Mouse (Mus musculus): ENCODE results near the gene Sh3glb2.

Sh3glb2 gene

DNA sequence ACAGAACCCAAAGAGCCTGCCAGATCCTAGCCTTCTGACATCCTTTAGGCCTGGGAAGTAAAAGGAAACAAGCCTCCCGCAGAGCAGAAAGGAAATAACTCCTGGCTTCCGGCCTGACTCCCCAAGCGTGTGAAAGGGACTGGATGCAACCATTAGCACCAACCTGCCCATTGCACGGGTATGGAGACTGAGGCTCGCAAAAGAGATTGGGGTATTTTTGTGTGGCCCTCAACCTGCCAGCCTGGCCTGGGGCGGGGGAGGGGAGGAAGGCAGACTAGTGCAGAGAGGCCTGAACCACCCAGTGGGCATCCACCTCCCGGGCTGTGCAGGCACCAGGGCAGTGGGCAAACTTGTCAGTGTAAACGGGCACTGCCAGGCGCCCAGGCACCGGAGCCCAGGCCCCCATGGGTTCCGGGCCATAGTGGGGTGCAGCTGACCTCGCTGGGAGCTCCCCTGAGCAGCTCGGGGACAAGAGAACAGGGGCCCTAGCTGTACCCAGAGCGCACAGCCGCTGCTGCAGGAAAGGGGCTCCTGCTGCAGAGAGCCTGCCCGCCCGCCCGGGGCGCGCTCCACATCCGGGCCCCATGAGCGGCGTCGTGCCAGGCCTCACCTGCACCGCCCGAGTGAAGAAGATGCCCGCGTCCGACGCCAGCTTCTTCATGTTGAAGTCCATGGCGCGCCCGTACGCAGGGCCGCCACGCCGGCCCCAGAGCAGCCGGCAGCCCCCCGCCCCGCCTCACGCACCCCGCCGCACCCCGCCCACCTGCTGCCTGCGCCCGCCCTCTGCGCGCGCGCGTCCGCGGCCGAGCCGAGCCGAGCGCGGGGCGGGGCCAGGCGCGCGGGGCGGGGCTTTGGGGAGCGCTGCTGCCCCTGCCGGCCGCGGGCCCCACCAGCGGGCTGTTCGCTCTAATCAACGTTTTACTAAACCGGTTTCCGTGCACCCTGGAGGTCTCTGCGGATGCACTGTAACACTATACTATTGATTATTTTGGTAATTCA lies at the start of gene Sh3glb2:
Gene Sh3glb2 (minus strand): TSS at position 805 of the 999 bp plus-strand sequence.
- peak; percentile 87 for DNase-seq

DNA sequence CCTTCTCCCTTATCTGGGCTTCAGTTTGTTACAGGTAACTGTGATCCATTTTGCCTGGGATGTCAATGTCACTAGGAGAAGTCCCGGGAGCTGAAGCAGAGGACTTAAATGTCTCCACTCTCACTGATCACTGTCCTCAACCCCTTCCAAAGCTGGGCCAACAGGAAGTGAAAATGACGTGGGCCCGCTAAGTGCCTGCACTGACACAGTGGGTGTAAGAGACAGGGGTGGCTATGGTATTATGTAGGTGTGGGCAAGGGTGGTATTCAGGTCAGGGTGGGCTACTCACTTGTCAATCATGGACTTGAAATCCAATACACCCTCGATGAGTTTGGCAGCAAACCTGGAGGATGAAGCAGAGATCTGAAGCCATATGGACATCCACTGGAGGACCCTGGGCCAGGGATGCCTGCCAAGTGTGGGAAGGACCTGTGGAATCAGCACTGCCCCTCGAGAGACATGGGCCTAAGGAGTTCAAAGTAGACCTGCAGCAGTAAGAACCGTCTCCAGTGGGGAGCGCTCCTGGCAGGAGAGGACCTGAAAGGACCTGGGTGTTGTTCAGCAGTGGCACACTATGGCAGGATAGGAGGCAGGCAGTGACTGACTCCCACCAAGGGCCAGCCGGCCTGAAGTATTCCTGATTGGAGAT lies 49.4 kb upstream of the Sh3glb2 start:
- no peak for DNase-seq

DNA sequence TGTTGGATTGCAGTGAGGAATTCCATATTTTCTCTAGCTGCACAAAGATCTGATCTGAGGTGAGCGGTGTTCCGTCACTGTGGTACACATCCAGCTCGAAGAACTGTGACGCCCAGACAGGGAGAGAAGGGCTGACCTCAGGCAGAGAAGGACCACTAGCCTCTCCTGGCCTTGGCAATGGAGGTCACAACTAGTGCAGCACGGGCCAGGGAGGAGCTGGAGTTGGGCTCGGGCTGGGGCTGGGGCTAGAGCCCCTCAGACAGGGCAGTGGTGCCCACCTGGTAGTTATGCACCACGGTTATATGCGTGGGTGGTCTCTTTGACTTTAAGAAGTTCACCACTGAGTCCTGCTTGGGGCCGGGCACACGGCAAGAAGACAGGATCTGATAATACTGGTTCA lies 48.6 kb upstream of the Sh3glb2 start:
- DNase-seq = no peak

DNA sequence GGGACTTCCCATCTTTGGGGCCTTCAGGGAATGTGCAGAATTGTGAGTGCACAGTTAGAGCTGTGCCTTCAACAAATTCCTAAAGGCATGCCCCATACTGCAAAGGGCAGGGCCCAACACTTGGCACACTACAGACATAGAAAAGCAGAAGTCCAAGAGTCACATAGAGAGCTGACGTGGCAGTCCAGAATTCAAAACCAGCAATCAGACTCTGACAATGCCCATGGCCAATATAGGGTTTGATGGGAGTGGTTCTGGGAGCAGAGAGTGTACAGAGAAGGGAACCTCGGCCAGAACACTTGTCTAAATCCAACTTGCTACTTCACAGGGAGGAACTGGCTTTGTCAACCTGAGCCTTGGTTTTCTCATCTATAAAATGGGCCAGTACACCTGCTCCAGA lies 48.1 kb upstream of the Sh3glb2 start:
- DNase-seq = no peak

DNA sequence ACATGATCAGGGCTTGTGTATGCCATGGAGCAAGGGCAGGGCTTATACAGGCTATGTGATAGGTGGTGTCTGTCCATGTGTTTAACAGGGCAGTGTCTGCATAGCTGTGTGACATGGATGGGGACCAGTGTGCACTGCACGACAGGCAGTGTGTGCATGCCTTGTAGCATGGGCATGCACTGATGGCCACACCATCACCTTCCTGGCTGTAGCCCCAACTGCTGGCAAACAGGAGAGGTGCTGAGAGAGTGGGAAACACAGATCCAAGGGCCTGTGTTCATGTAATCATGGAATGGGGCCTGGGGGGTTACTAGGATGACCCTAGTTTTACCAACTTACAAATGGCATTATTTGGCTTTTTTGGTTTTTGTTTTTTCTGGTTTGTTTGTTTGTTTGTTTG lies 44.7 kb upstream of the Sh3glb2 start:
- DNase-seq = no peak

DNA sequence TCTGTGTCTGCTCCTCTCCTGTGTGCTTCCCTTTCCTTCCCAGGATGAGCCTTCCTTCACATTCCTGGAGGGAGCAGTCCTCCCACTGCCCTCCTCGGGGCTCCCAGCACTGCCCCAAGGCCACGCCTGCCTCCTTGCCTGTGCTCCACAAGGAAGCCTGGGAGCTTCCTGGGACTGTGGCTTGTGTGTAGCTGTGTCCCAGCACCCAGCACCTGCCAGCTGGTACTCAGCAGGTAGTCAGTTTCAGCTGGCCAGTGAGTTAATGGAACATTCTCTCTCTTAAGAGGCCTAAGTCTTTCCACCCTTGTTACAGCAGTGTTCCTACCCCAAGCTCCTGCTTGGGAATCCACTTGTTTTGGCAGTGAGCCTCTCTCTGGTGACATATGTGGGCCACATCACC lies 43.7 kb upstream of the Sh3glb2 start:
- no peak for DNase-seq

DNA sequence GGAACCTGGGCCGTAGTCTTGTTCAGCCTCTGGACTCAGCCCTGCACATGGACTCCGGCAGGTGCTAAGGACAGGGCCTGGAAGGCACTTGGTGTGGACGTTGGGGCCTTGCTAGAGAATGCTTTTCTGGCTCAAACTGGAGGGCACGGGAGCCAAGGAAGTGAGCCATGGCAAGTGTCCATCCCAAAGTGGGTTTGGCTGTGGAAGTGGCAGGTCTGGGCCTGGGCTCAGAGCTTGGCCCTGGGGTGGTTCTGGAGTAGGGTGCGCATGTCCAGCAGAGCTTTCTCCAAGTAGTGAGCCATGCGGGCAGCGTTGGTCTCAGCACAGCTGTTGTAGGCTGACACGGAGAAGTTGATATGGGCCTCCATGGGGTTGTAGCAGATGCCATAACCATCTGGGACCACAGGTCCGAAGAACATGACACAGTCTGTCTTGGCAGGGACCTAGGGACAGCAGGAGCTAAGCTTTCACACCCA lies 43.3 kb upstream of the Sh3glb2 start:
- no peak for DNase-seq

DNA sequence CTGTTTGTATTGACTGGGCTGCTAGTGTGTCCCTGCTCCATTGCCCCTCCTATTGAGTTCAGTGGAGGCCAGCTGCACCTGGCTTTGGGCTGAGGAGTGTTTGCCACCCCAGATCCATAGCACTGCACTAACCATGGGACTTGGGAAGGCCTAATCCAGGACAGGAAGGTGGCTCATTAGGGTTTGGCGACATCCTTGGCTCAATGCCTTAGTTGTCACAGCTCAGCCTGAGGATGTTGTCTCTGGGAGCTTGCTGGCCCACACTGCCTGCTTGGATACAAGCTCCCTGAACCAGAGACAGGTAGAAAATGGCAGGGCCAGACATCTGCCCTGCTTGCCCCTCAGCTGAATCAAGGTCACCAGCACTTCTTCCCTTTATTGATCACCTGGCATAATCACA lies 42.4 kb upstream of the Sh3glb2 start:
- no peak for DNase-seq

DNA sequence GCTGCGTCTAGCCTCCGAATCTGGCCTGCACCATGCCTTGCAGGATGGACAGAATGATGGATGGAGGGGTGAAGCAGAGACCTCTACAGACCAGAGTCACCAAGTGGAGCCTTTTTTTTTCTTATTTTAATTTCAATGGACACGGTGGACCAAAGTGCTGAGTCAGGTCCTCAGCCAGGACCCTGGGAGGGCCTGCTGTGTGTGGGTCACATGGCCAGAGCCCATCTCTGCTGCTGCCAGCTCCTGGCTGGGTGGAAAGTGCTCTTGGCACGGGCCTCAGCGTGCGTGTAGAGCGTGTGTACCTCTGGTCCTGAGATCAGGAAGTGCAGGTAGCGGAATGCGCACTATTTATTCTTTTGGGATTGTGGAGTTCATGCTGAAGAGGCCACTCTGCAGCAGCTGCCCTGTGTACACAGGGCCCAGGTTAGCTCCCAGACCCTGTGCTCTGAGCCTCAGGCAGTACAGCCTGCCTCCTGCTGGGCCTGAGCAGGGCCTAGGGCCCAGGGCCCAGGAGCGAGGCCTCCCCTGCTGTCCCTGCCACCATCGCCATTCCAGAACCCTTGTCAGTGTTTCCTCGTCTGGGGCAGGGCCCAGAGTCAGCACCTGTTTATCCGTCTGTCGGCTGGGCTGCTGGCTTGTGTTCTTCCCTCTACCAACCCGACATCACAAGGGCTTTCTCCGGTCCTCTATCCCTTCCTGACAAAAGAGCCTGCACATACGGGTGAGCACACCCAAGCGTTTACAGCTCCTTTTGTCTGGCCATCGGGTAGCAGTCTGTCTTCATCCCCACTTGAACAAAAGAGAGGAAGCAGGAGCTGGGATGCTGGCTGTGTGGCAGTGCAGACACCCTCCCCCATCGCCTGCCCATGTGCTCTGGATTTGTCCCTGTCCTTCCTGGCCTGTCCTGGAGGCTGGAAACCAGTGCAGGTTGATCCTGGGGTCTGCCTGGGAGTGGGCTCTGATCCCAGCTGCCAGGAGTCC lies 40.3 kb upstream of the Sh3glb2 start:
- no peak for DNase-seq

DNA sequence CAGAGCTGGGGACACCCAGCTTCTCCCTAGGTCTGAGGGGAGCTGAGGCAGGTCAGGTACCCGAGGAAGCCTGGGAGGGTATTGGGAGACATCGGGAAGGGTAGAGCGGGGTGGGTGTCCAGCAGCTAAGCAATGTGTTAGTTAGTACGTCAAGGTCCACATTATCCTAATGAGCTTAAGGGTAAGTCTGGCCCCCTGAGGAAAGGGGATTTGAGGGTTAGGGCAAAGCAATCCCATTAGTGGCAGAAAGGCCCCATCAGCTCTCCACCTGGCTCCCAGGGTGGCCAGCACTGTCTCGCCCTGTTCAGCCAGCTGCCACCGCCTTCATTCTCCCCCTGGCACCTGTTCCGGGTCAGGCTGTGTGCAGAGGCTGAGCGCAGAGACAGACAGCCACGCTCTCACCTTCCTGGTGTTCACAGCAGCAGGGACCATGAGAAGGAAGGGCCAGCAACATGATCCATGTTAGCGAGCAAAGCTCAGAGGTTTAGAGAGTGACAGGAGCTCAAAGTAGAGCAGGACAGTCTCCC lies 38.9 kb upstream of the Sh3glb2 start:
- no peak for DNase-seq

DNA sequence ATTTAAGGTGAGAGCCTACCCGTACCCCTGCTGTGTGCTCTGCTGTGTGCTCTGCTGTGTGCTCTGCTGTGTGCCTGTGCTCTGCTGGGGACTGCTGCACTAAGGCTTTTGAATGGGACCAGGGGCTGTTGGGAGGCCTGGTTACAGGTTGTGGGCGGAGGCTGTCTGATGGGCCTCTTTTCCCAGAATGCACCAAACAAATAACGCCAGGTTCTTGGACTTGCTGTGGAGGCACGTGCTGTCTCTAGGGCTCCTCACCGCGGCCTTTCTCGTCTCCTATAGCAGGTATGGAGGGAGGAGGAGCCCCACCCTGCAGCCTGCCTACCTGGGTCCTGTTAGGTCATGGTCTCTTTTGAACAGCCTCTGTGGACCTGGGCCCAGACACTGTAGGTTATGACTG lies 37.1 kb upstream of the Sh3glb2 start:
- no peak for DNase-seq

DNA sequence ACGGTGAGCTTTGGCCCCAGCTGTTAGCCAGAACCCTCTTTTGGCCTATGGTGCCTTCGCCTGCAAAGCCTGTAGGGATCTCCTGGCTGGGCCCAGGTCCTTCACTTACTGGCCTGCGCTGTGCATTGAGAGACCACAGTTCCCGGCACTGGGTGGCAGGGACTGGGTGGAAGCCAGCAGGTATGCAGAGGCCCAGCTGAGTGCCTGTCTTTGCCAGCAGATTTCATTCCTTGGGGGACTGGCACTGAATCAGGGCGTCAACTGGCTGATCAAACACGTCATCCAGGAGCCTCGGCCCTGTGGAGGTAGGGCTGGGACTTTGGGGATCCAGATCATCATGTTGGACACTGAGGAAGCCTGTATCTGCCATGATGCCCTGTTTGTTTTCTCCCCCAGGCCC lies 36.6 kb upstream of the Sh3glb2 start:
- no peak for DNase-seq

DNA sequence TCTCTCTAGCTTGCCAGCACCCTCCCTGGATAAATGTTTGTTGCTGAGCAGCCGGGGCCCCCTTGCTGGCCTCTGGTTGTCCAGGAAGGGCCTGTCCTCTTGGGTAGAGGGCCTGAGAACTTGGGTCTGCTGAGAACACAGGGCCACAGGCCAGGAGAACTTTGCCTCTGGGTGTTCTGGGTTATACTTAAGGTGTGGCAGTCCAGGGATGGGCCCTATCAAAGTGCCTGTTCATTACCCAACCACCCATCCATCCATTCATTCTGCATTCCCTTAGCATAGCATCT lies 34.2 kb upstream of the Sh3glb2 start:
- no peak for DNase-seq

DNA sequence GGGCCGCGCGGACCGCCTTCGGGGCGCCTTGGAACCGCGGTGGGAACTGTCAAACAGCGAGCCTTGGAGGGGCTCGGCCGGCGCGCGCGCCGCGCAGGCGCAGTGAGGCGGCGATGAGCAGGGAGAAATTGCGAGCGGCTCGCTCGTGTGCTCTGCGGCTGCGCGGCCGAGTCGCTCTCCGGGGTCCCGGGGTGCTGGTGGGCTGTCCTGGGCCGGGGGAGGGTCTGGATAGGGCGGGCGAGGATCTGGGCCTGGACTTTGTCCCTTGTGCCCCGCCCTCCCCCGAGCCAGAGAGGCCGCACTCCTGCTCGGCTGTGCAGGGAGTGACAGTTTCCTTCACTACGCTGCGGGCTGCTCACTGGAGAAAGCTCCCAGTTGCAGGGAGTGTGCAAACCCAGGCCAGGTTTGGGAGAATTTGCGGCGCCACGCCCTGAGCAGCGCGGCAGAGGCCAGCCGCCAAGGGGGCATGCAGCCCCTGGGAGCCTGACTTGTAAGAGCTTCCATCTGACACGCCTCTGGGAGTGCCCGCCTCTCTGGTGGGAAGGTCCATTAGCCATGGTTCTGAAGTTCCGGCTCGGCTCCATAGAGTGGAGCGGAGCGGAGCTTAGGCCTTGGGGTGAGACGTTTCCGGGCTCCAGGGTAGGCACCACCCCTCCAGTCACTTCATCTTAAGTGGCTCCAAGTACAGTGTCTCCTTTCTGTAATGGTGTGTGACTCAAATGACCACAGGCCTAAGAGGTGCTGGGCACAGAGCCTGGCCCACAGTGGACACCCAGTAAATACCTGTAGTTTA lies 33.6 kb upstream of the Sh3glb2 start:
- no peak for DNase-seq

DNA sequence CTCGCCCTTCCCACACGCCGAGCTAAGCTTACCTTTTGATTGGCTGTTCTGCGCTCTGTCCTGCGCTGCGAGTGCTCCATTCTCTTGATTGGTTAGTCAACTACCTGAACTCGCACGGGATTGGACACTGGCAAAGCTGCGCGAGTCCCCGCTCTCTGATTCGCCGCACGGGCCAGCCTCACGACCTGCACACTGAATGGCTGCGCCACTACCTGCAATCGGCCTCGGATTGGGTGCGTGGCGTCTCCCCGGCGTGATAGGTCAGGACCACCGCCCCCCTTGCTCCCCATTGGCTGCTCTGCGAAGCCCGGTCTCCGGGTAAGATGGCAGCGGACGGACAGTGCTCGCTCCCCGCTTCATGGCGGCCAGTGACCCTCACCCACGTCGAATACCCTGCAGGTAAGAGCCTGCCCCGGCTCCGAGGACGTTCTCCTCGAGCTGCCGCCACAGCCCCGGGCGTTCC lies 33.0 kb upstream of the Sh3glb2 start, which contains the start of gene Dolpp1:
Gene Dolpp1 (plus strand): TSS at position 141 of the 463 bp plus-strand sequence.
- peak; percentile 99 for DNase-seq

DNA sequence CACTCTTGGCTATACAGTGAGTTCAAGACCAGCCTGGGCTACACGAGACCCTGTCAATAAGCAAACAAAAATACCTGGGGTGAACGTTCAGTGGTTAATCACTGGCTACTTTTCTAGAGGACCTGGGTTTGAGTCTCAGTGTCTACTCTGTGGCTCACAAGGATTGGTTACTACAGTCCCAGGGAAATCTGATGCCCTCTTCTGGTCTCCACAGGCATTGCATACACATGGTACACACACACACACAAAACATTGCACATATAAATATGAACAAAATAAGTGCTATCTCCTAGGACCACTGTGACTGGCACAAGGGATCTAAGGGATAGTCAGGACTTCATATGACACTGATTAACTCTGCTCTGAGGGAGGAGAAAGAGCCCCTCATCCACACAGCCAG lies 29.9 kb upstream of the Sh3glb2 start:
- DNase-seq = no peak

DNA sequence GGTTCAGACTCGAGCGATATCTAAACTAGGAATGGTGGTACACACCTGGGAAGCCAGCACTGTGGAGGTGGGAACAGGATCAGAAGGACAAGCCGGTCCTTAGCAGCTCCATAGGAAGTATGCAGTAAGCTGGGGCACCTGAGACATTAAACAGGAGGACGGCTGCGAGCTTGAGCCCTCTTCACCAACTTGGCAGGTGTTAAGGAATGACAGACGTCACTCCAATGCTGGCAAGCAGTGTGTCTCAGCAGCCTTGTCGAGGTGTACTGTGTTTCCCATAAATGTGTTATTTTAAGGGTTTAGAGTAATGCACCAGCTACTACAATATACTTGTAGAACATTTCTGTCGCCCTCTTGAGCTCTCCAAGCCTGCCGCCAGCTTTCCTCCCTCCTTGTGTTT lies 27.8 kb upstream of the Sh3glb2 start:
- DNase-seq = no peak

DNA sequence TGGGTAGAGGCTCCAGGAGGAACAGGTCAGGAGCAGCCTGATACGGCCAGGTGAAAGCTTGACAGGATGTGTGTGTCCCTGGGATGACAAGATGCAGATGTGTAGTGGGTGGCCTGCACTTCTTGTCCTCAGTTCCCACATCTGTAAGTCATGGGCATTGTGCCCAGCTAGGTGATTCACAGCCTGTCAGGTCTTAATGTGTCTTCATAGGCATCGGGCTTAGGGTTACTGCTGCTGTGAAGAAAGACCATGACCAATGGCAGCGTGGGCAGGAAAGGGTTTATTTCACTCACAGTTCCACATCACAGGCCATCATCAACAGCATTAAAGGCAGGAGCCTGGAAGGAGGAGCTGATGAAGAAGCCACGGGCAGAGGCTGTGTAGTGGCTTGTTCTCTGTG lies 26.5 kb upstream of the Sh3glb2 start:
- no peak for DNase-seq

DNA sequence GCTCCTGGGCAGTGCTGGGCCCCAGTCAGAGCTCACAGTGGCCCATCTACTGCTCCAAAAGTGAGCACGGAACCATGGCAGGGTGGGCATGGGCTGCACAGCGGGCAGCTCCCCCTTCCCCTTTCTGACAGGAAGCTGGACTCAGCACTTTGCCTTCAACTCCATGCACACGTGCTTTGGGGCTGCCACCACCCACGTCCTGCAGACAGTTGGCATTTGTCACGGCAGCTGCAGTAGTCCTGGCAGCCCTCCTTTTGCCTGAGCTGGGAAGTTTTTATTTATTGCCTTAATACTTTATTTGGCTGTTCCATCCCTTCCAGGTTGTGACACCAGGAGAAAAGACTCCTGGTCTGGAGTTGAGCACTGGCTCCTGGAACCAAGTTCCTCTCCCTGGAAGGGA lies 25.7 kb upstream of the Sh3glb2 start:
- peak; percentile 35 for DNase-seq

DNA sequence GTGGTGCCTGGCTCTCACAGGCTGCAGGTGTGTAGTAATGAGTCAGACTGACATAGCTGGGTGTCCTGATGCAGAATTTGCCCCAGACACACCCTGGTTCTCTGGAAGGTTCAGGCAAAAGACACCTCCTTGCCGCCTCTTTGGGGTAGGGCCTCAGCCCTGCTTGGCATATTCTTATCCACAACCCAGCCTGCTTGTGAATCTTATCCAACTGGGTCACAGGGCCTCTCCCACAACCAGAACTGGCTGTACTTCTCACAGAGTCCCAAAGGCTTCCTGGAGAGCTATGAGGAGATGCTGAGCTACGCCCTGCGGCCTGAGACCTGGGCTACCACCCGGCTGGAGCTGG lies 22.2 kb upstream of the Sh3glb2 start:
- DNase-seq = no peak

DNA sequence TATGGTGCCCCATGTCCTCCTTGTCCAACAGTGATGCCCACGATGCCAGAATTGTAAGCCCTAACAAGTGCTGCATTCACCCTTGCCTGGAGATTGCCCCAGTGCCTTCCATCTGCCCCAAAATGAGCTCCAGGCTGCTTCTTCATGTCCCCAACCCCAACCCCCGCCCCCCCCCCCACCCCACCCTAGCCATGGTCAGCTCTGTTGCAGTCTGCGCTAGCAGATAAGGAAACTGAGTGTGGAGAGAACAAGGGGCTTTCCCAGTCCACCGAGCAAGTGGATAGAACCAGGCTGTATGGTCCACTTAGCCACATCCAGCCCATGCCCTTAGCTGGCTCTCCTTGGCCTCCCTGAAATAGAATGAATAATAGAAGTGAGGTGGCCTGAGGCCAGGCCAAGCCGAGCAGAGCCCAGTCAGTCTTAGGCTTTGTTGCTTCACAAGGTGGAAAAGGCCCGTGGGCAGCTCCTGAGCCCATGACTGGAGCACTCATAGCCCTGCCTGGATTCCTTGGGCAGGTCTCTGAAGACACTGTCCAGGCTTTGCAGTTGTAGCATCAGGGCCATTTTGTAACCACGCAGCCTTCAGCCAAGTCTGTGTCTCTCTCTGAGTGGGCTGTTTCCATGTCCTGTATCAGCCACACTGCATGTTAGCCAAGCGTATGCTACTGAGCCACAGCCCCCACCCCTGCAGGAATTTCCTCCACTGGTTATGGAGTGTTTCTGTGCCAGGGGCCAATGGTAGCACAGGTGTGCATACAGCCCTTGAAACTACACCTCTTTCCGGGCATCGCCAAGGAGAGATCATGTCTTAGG lies 21.6 kb upstream of the Sh3glb2 start:
- no peak for DNase-seq

Measured in right cerebral cortex, postnatal 25 days (tissue).